Mouse (Mus musculus) ovary, adult 10 weeks (tissue): ENCODE results near the gene Gm17267. TPM values are rescaled to one million over a fixed set of nuclear protein-coding genes. Genes with fewer than 3 reads are reported as not detected.

Experiments
- polyA plus RNA-seq: library from polyadenylated mRNA; stranded (reverse); fragments of 350-450 nt; fragmentation: Illumina TruSeq; extraction: RNeasy Lipid Tissue Mini Kit (QIAGEN cat#74804); gene quantifications from one replicate; pipeline ENCODE4 v1.2.3, GENCODE M21; 2014

Gene Gm17267
- not detected for polyA plus RNA-seq

DNA sequence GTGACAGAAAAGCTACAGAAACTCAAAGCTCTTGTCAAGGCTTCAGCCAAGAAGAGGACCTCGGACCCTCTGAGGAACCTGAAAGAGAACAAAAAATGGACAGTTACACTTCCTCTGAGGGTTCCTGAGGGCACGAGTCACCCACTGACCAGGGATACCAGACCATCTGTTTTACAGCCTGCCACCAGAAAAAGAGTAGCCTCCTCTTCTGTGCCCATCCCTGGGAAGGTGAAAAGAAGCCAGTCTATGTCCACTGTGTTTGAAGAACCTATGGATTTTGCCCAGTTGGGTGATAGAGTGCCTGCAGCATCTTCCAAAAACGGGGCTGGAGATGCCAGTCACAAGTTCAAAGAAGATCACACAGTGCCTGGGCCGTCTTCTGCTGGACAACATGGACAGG lies at the start of gene Gm17267:
Gene Gm17267, plus strand, starts transcription at position 301 of the 400 bp plus-strand sequence.

